8 mouse cellular contexts compared by ENCODE assay signal in genomic region chr11:62603312-62604056, GRCm38 (mm10). TPM values are rescaled to one million over a fixed set of nuclear protein-coding genes. Genes with fewer than 3 reads are reported as not detected.
DNase-seq lines count a peak whose midpoint lies in the region; ATAC-seq and TF ChIP-seq lines count a peak whose summit lies in the region.

No protein-coding gene starts in this region.

- peak overlapping the region; percentile 55 to 97 for H3K4me3 ChIP-seq in MEL (ENCODE audit: control insufficient read depth in 1 of 2, insufficient read depth in 1 of 2, low read depth in 2 of 2, low read length in 2 of 2)
- H3K4me3 ChIP-seq in embryonic facial prominence, embryonic 14.5 days (ENCODE audit: low read depth, low read length): peak overlapping the region; percentile 82
- peak overlapping the region; percentile 75 for H3K4me3 ChIP-seq in hindbrain, embryonic 15.5 days
- peak overlapping the region; percentile 88 for H3K4me3 ChIP-seq in liver, embryonic 11.5 days (ENCODE audit: low read depth, low read length)
- peak overlapping the region; percentile 71 for H3K4me3 ChIP-seq in neural tube, embryonic 15.5 days (replicated peaks)

- H3K79me2 ChIP-seq in MEL (ENCODE audit: control insufficient read depth, insufficient read depth, low read length, poor library complexity): peaks cover 25% of the 10 kb centered on the region

- H3K4me1 ChIP-seq in MEL (ENCODE audit: control insufficient read depth in 1 of 2, insufficient read depth in 2 of 2, low read length in 2 of 2): peaks cover 0 to 13% of the 10 kb centered on the region in 2 experiments; a peak in 2 of 4 replicates
- peaks cover 9% of the 10 kb centered on the region for H3K4me1 ChIP-seq in embryonic facial prominence, embryonic 14.5 days (ENCODE audit: control insufficient read depth, insufficient read depth, low read length)
- H3K4me1 ChIP-seq in hindbrain, embryonic 15.5 days (replicated peaks): peaks cover 48% of the 10 kb centered on the region
- peaks cover 17% of the 10 kb centered on the region for H3K4me1 ChIP-seq in liver, embryonic 11.5 days (replicated peaks; ENCODE audit: control insufficient read depth, insufficient read depth, low read length)
- peaks cover 48% of the 10 kb centered on the region for H3K4me1 ChIP-seq in neural tube, embryonic 15.5 days

- H3K9me3 ChIP-seq in MEL (replicated peaks; ENCODE audit: insufficient read depth, low read length): no peaks in the 10 kb centered on the region
- H3K9me3 ChIP-seq in embryonic facial prominence, embryonic 14.5 days (ENCODE audit: control insufficient read depth, low read length): no peaks in the 10 kb centered on the region
- no peaks in the 10 kb centered on the region for H3K9me3 ChIP-seq in hindbrain, embryonic 15.5 days
- no peaks in the 10 kb centered on the region for H3K9me3 ChIP-seq in liver, embryonic 11.5 days (ENCODE audit: control insufficient read depth, low read length)
- H3K9me3 ChIP-seq in neural tube, embryonic 15.5 days (replicated peaks): no peaks in the 10 kb centered on the region

- no peaks in the 10 kb centered on the region for H3K27me3 ChIP-seq in MEL (ENCODE audit: control insufficient read depth in 1 of 2, insufficient read depth in 2 of 2, low read length in 2 of 2)
- H3K27me3 ChIP-seq in embryonic facial prominence, embryonic 14.5 days (replicated peaks; ENCODE audit: control insufficient read depth, insufficient read depth, low read length): no peaks in the 10 kb centered on the region
- no peaks in the 10 kb centered on the region for H3K27me3 ChIP-seq in hindbrain, embryonic 15.5 days
- H3K27me3 ChIP-seq in liver, embryonic 11.5 days (replicated peaks; ENCODE audit: control insufficient read depth, insufficient read depth, low read length): no peaks in the 10 kb centered on the region
- H3K27me3 ChIP-seq in neural tube, embryonic 15.5 days (replicated peaks): no peaks in the 10 kb centered on the region

- TF ChIP-seq RAD21 in MEL (IDR thresholded peaks at IDR 0.05; ENCODE audit: low read depth, low read length): no peak

- peak in 1 of 2 experiments; percentile 61; a peak in 2 of 4 replicates for TF ChIP-seq POLR2A in MEL (IDR thresholded peaks at IDR 0.05; ENCODE audit: control insufficient read depth in 1 of 2, insufficient read depth in 1 of 2, low read depth in 1 of 2, low read length in 2 of 2, poor library complexity in 1 of 2)

- H3K27ac ChIP-seq in MEL (ENCODE audit: control insufficient read depth, low read depth, low read length): peak overlapping the region; percentile 99
- peak overlapping the region; percentile 93 for H3K27ac ChIP-seq in embryonic facial prominence, embryonic 14.5 days (replicated peaks; ENCODE audit: low read depth, low read length)
- peak overlapping the region; percentile 94 for H3K27ac ChIP-seq in hindbrain, embryonic 15.5 days (replicated peaks)
- peak overlapping the region; percentile 99 for H3K27ac ChIP-seq in liver, embryonic 11.5 days (ENCODE audit: low read depth, low read length)
- peak overlapping the region; percentile 95 for H3K27ac ChIP-seq in neural tube, embryonic 15.5 days (replicated peaks)

- under 1% methylated on average over 13 of the region's 13 CpGs for WGBS in embryonic facial prominence, embryonic 14.5 days
- WGBS in hindbrain, embryonic 15.5 days: under 1% methylated on average over 13 of the region's 13 CpGs
- under 1% methylated on average over 13 of the region's 13 CpGs for WGBS in liver, embryonic 11.5 days
- WGBS in neural tube, embryonic 15.5 days: under 1% methylated on average over 13 of the region's 13 CpGs

- peak overlapping the region; percentile 71 for H3K4me2 ChIP-seq in embryonic facial prominence, embryonic 14.5 days (ENCODE audit: low read depth, low read length)
- H3K4me2 ChIP-seq in hindbrain, embryonic 15.5 days: peak overlapping the region; percentile 78
- H3K4me2 ChIP-seq in liver, embryonic 11.5 days: peak overlapping the region; percentile 95
- H3K4me2 ChIP-seq in neural tube, embryonic 15.5 days: peak overlapping the region; percentile 67

- peak; percentile 1; the same call in 1 of the 2 replicates for ATAC-seq in frontal cortex, adult (ENCODE audit: low TSS enrichment)
- ATAC-seq in embryonic facial prominence, embryonic 14.5 days (ENCODE audit: low read depth): no peak
- no peak for ATAC-seq in hindbrain, embryonic 15.5 days (ENCODE audit: low FRiP score, low read depth)
- ATAC-seq in liver, embryonic 11.5 days (replicated peaks; ENCODE audit: low FRiP score): no peak
- ATAC-seq in neural tube, embryonic 15.5 days (ENCODE audit: low FRiP score): no peak

- peak in 1 of 3 experiments; percentile 21; a peak in 1 of 6 replicates for TF ChIP-seq CTCF in MEL (IDR thresholded peaks at IDR 0.05 in 2 of 3, conservative IDR thresholded peaks at IDR 0.05 in 1 of 3; ENCODE audit: control insufficient read depth in 1 of 3, insufficient read depth in 1 of 3, low read depth in 2 of 3, low read length in 3 of 3, poor library complexity in 1 of 3, severe bottlenecking in 1 of 3)

- DNase-seq in frontal cortex, postnatal 36 days (ENCODE audit: low spot score in 2 of 2): no peak
- DNase-seq in MEL (ENCODE audit: low read depth, low spot score): peak; percentile 81
- DNase-seq in embryonic facial prominence, embryonic 14.5 days (ENCODE audit: low spot score): peak; percentile 53
- peak; percentile 57 for DNase-seq in liver, embryonic 11.5 days (ENCODE audit: low spot score)
- no peak for DNase-seq in left cerebral cortex, adult 8-10 months (ENCODE audit: low spot score in 2 of 2)

- peak overlapping the region; percentile 97 for H3K9ac ChIP-seq in MEL (ENCODE audit: control insufficient read depth, low read depth, low read length, poor library complexity, severe bottlenecking)
- peak overlapping the region; percentile 97 for H3K9ac ChIP-seq in embryonic facial prominence, embryonic 14.5 days (ENCODE audit: low read depth, low read length)
- H3K9ac ChIP-seq in hindbrain, embryonic 15.5 days: peak overlapping the region; percentile 97
- H3K9ac ChIP-seq in liver, embryonic 11.5 days (ENCODE audit: low read depth, low read length): peak overlapping the region; percentile 100
- peak overlapping the region; percentile 98 for H3K9ac ChIP-seq in neural tube, embryonic 15.5 days (replicated peaks)

- peaks cover 12 to 26% of the 10 kb centered on the region in 2 experiments for H3K36me3 ChIP-seq in MEL (ENCODE audit: control insufficient read depth in 1 of 2, insufficient read depth in 2 of 2, low read length in 2 of 2)
- peaks cover 51% of the 10 kb centered on the region for H3K36me3 ChIP-seq in embryonic facial prominence, embryonic 14.5 days (ENCODE audit: control insufficient read depth, insufficient read depth, low read length)
- peaks cover 31% of the 10 kb centered on the region for H3K36me3 ChIP-seq in hindbrain, embryonic 15.5 days
- H3K36me3 ChIP-seq in liver, embryonic 11.5 days (ENCODE audit: control insufficient read depth, insufficient read depth, low read length): peaks cover 41% of the 10 kb centered on the region
- H3K36me3 ChIP-seq in neural tube, embryonic 15.5 days: peaks cover 43% of the 10 kb centered on the region

- TF ChIP-seq EP300 in MEL (IDR thresholded peaks at IDR 0.05; ENCODE audit: low read depth in 1 of 2, low read length in 2 of 2): no peak

RNA-seq across cellular contexts. Expression of gene Trpv2, which starts 29.2 kb away (rescaled TPM):
- 30.4 and 32.0 TPM in 2 replicates for total RNA-seq in MEL (2012; rRNA removed)
- 10 to 100 TPM in 1 of 2 experiments, not detected in 1; 30.0 TPM for polyA plus RNA-seq in MEL (2012; ENCODE audit: insufficient read depth in 1 of 2, insufficient read length in 2 of 2, low read depth in 1 of 2, low replicate concordance in 2 of 2, missing spikeins in 1 of 2)
- polyA plus RNA-seq in embryonic facial prominence, embryonic 14.5 days (2014; fragmentation: Nextera tagmentation; extraction: Ambion mirVana): 5.3 and 6.4 TPM in 2 replicates
- polyA plus RNA-seq in hindbrain, embryonic 15.5 days (2015; fragmentation: Nextera tagmentation; extraction: Ambion mirVana): 30.9 and 31.2 TPM in 2 replicates
- polyA plus RNA-seq in liver, embryonic 11.5 days (2014; fragmentation: Nextera tagmentation; extraction: Ambion mirVana): 9.7 and 10.9 TPM in 2 replicates
- 32.3 and 32.9 TPM in 2 replicates for polyA plus RNA-seq in neural tube, embryonic 15.5 days (2015; fragmentation: Nextera tagmentation; extraction: Ambion mirVana)
- 10 to 100 TPM; 17.9 to 20.2 (median 19.3) TPM for total RNA-seq in left cerebral cortex, adult 8-10 months (2022)

RNA-seq across cellular contexts. Expression of gene Lrrc75a, which starts 44.8 kb away (rescaled TPM):
- total RNA-seq in MEL (2012; rRNA removed): 6.0 and 7.0 TPM in 2 replicates
- polyA plus RNA-seq in MEL (2012; ENCODE audit: insufficient read depth in 1 of 2, insufficient read length in 2 of 2, low read depth in 1 of 2, low replicate concordance in 2 of 2, missing spikeins in 1 of 2): 1 to 10 TPM in 1 of 2 experiments, not detected in 1; 8.9 TPM
- polyA plus RNA-seq in embryonic facial prominence, embryonic 14.5 days (2014; fragmentation: Nextera tagmentation; extraction: Ambion mirVana): 16.6 and 17.2 TPM in 2 replicates
- 12.4 and 12.9 TPM in 2 replicates for polyA plus RNA-seq in hindbrain, embryonic 15.5 days (2015; fragmentation: Nextera tagmentation; extraction: Ambion mirVana)
- 6.7 and 8.1 TPM in 2 replicates for polyA plus RNA-seq in liver, embryonic 11.5 days (2014; fragmentation: Nextera tagmentation; extraction: Ambion mirVana)
- 8.2 and 8.5 TPM in 2 replicates for polyA plus RNA-seq in neural tube, embryonic 15.5 days (2015; fragmentation: Nextera tagmentation; extraction: Ambion mirVana)
- 10 to 100 TPM; 18.8 to 21.2 (median 19.8) TPM for total RNA-seq in left cerebral cortex, adult 8-10 months (2022)

RNA-seq across cellular contexts. Expression of gene Mmgt2, which starts 45.0 kb away (rescaled TPM):
- 21.8 and 24.1 TPM in 2 replicates for total RNA-seq in MEL (2012; rRNA removed)
- polyA plus RNA-seq in MEL (2012; ENCODE audit: insufficient read depth in 1 of 2, insufficient read length in 2 of 2, low read depth in 1 of 2, low replicate concordance in 2 of 2, missing spikeins in 1 of 2): 10 to 100 TPM in 1 of 2 experiments, not detected in 1; 51.9 TPM
- 48.4 and 54.3 TPM in 2 replicates for polyA plus RNA-seq in embryonic facial prominence, embryonic 14.5 days (2014; fragmentation: Nextera tagmentation; extraction: Ambion mirVana)
- polyA plus RNA-seq in hindbrain, embryonic 15.5 days (2015; fragmentation: Nextera tagmentation; extraction: Ambion mirVana): 23.7 and 26.4 TPM in 2 replicates
- polyA plus RNA-seq in liver, embryonic 11.5 days (2014; fragmentation: Nextera tagmentation; extraction: Ambion mirVana): 25.7 and 26.1 TPM in 2 replicates
- 23.2 and 30.8 TPM in 2 replicates for polyA plus RNA-seq in neural tube, embryonic 15.5 days (2015; fragmentation: Nextera tagmentation; extraction: Ambion mirVana)
- 10 to 100 TPM; 21.5 to 34.3 (median 25.6) TPM for total RNA-seq in left cerebral cortex, adult 8-10 months (2022)

RNA-seq across cellular contexts. Expression of gene Ubb, which starts 52.5 kb away (rescaled TPM):
- 1,877 and 1,965 TPM in 2 replicates for total RNA-seq in MEL (2012; rRNA removed)
- 1,000 to 10,000 TPM in 1 of 2 experiments, not detected in 1; 1,800 TPM for polyA plus RNA-seq in MEL (2012; ENCODE audit: insufficient read depth in 1 of 2, insufficient read length in 2 of 2, low read depth in 1 of 2, low replicate concordance in 2 of 2, missing spikeins in 1 of 2)
- 3,072 and 3,339 TPM in 2 replicates for polyA plus RNA-seq in embryonic facial prominence, embryonic 14.5 days (2014; fragmentation: Nextera tagmentation; extraction: Ambion mirVana)
- 4,365 and 4,386 TPM in 2 replicates for polyA plus RNA-seq in hindbrain, embryonic 15.5 days (2015; fragmentation: Nextera tagmentation; extraction: Ambion mirVana)
- 2,001 and 2,023 TPM in 2 replicates for polyA plus RNA-seq in liver, embryonic 11.5 days (2014; fragmentation: Nextera tagmentation; extraction: Ambion mirVana)
- polyA plus RNA-seq in neural tube, embryonic 15.5 days (2015; fragmentation: Nextera tagmentation; extraction: Ambion mirVana): 4,120 and 4,434 TPM in 2 replicates
- 1,000 to 10,000 TPM; 1,765 to 1,972 (median 1,844) TPM for total RNA-seq in left cerebral cortex, adult 8-10 months (2022)

Comparison
In these comparisons a context has a peak if more than half of its experiments do, and no peak if none do; other contexts are left out.
1. DNase-seq: peak in MEL (single experiment), embryonic facial prominence, embryonic 14.5 days (single experiment) and liver, embryonic 11.5 days (single experiment); none in frontal cortex, postnatal 36 days (0 of 2) and left cerebral cortex, adult 8-10 months (0 of 2).
2. Peak in every context shown above with its lines, with median percentiles within 50 percentile points of each other: H3K27ac ChIP-seq, H3K4me3 ChIP-seq, H3K9ac ChIP-seq and H3K4me2 ChIP-seq.